Mouse (Mus musculus) midbrain, embryonic 14.5 days (tissue): Measurements from ENCODE around the gene Psrc1. TPM values are rescaled to one million over a fixed set of nuclear protein-coding genes. Genes with fewer than 3 reads are reported as not detected.

Experiments used
- ATAC-seq: fragments of 200-750 bp; cut with Nextera tagmentation; 2 replicates; pipeline ENCODE4 v1.8.0; 2017; ENCODE audit warnings: moderate number of reproducible peaks, moderate library complexity; ENCODE audit not compliant: low FRiP score, low TSS enrichment
- DNase-seq: peaks from one replicate; pipeline ENCODE4 v3.0.0-alpha.2; 2015
- H3K27ac ChIP-seq: fragments of 300-500 bp; sonication (generic); replicated peaks from 2 replicates; pipeline ENCODE4 v1.5.1; 2014; ENCODE audit warnings: mild to moderate bottlenecking, low read depth, low read length, moderate library complexity
- H3K27me3 ChIP-seq: fragments of 300-500 bp; sonication (generic); 2 replicates; pipeline ENCODE4 v1.6.1; 2014; ENCODE audit warnings: low read length, control low read depth, mixed read lengths; ENCODE audit not compliant: control insufficient read depth, insufficient read depth
- H3K36me3 ChIP-seq: fragments of 300-500 bp; sonication (generic); 2 replicates; pipeline ENCODE4 v1.6.1; 2014; ENCODE audit warnings: low read length, control low read depth; ENCODE audit not compliant: control insufficient read depth, insufficient read depth
- H3K4me1 ChIP-seq: fragments of 300-500 bp; sonication (generic); 2 replicates; pipeline ENCODE4 v1.6.1; 2014; ENCODE audit warnings: mild to moderate bottlenecking, antibody characterized with exemption, low read length, control low read depth; ENCODE audit not compliant: control insufficient read depth, insufficient read depth
- H3K4me2 ChIP-seq: fragments of 300-500 bp; sonication (generic); 2 replicates; pipeline ENCODE4 v1.6.1; 2014; ENCODE audit warnings: mild to moderate bottlenecking, low read length, moderate library complexity
- H3K4me3 ChIP-seq: fragments of 300-500 bp; sonication (generic); replicated peaks from 2 replicates; pipeline ENCODE4 v1.5.1; 2014; ENCODE audit warnings: low read depth, low read length
- H3K9ac ChIP-seq: fragments of 300-500 bp; sonication (generic); replicated peaks from 2 replicates; pipeline ENCODE4 v1.6.1; 2014; ENCODE audit warnings: mild to moderate bottlenecking, low read length, moderate library complexity
- H3K9me3 ChIP-seq: fragments of 300-500 bp; sonication (generic); 2 replicates; pipeline ENCODE4 v1.6.1; 2016; ENCODE audit warnings: low read length, control low read depth, mixed read lengths; ENCODE audit not compliant: control insufficient read depth
- WGBS: fragments of 180-500 bp; shearing (Covaris S2); extraction: QIAGEN DNeasy Blood & Tissue Kit; methylation state at CpG from one replicate; pipeline ENCODE4 v1.1.7; 2014; 5-methylcytosine and 5-hydroxymethylcytosine counted together
- polyA plus RNA-seq: library from polyadenylated mRNA; unstranded; fragments of >200 nt; fragmentation: Nextera tagmentation; extraction: Ambion mirVana; gene quantifications from 2 replicates; pipeline ENCODE4 v1.2.1, GENCODE M21; 2014

Psrc1 gene
- polyA plus RNA-seq, 1 experiment from 2014 or later, result 12.4 TPM

- Histone ChIP-seq H3K4me2 (no peak overlapping the region), H3K27ac (no peak overlapping the region)
- WGBS, result 55% methylated on average over 7 of the region's 7 CpGs
These were observed 52.7 kb downstream of the Psrc1 start for GRCm38 (mm10) chr3:108436380-108436714.

More at GRCm38 (mm10) chr3:108436380-108436714, 52.7 kb downstream of the Psrc1 start:
- H3K9ac ChIP-seq, result no peak overlapping the region
- H3K4me3 ChIP-seq, result no peak overlapping the region
- peaks cover 61% of the 10 kb centered on the region for H3K36me3 ChIP-seq
- no peaks in the 10 kb centered on the region for H3K27me3 ChIP-seq
- DNase-seq (peak; percentile 36), ATAC-seq (no peak)
- peaks cover 32% of the 10 kb centered on the region for H3K4me1 ChIP-seq
- H3K9me3 ChIP-seq, result no peaks in the 10 kb centered on the region

Other genes starting within 250 kb of the Psrc1 start
- gene Gnai3, start 237.7 kb upstream of the Psrc1 start, polyA plus RNA-seq, result 107 and 150 TPM in 2 replicates
- 1.4 and 2.6 TPM in 2 replicates for gene Gpr61, start 229.0 kb upstream of the Psrc1 start, polyA plus RNA-seq
- gene Amigo1, start 197.5 kb upstream of the Psrc1 start, polyA plus RNA-seq, result 10.2 and 10.3 TPM in 2 replicates
- gene Cyb561d1, start 182.6 kb upstream of the Psrc1 start, polyA plus RNA-seq, result 2.7 and 4.3 TPM in 2 replicates
- 26.5 and 27.9 TPM in 2 replicates for gene Atxn7l2, start 172.9 kb upstream of the Psrc1 start, polyA plus RNA-seq
- gene Sypl2, start 157.2 kb upstream of the Psrc1 start, polyA plus RNA-seq, result 0.42 and 0.43 TPM in 2 replicates
- 249 and 256 TPM in 2 replicates for gene Psma5, start 126.9 kb upstream of the Psrc1 start, polyA plus RNA-seq
- 23.4 and 28.6 TPM in 2 replicates for gene Sort1, start 99.8 kb upstream of the Psrc1 start, polyA plus RNA-seq
- not detected in 2 replicates for gene Mybphl, start 18.9 kb upstream of the Psrc1 start, polyA plus RNA-seq
- 49.5 and 59.4 TPM in 2 replicates for gene Celsr2, start 31.7 kb downstream of the Psrc1 start, polyA plus RNA-seq
- gene Sars, start 61.4 kb downstream of the Psrc1 start, polyA plus RNA-seq, result 205 and 217 TPM in 2 replicates
- 1.6 and 1.9 TPM in 2 replicates for gene 1700013F07Rik, start 150.3 kb downstream of the Psrc1 start, polyA plus RNA-seq
- gene 5330417C22Rik, start 152.7 kb downstream of the Psrc1 start, polyA plus RNA-seq, result 18.8 and 21.8 TPM in 2 replicates
- gene Tmem167b, start 178.6 kb downstream of the Psrc1 start, polyA plus RNA-seq, result 45.5 and 63.0 TPM in 2 replicates
- gene Taf13, start 187.9 kb downstream of the Psrc1 start, polyA plus RNA-seq, result 63.4 and 63.6 TPM in 2 replicates
- 83.3 and 123 TPM in 2 replicates for gene Wdr47, start 207.4 kb downstream of the Psrc1 start, polyA plus RNA-seq